Mouse (Mus musculus): ENCODE measurements around the gene Entpd8.

The Entpd8 gene

DNA sequence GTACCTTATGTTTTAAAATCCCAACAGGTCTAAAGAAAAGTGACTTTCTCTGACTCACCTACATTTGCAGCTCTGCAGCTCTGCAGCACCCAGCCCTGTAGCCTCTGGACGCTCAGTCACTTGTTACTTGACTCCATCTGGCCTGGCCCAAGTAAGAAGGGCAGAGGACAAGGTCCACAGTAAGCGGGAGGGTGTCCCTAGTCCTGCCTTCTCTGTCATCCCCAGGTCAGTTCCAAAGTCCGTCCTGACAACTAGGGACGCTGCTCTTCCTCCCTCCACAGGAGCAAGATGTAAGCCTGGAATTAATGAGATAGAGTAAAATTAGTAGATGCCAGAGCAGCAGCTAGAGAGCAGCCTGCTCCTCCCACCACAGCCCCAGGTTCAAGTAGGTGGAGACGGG lies at the start of gene Entpd8:
TSS of gene Entpd8 (plus strand) at position 229 of the 400 bp plus-strand sequence.
- no peak for DNase-seq (ENCODE audit: low read depth, low spot score)

DNA sequence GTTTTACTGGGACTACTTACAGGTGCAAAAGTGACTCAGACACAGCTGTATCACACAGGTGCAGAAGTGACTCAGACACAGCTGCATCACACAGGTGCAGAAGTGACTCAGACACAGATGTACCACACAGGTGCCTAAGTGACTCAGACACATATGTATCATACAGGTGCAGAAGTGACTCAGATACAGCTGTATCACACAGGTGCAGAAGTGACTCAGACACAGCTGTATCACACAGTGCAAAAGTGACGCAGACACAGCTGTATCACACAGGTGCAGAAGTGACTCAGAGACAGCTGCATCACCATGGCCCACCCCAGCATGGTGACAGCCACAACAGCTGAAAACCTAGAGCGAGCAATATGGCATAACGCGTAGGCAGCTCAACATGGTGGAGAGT lies 45.1 kb upstream of the Entpd8 start:
- DNase-seq (ENCODE audit: low read depth, low spot score) = no peak

DNA sequence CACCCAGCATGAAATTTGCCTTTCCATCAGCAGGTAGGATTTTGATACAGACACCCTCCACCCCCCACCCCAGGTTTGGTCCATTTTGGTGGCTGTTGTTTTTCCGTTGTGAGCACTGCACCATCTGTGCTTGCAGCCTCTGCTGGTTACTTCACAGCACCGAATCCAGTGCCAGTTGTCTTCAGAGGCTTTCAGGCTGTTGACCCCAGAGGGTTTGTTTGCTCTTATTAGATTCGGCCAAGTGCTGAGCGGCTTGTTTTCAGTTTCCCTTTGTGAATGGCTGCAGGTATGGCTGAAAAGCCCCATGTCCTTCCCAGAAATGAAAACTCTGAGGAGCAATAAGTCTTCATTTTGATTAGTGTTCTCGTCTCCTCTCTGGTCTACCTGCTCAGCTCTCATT lies 40.0 kb upstream of the Entpd8 start:
- no peak for DNase-seq (ENCODE audit: low read depth, low spot score)

DNA sequence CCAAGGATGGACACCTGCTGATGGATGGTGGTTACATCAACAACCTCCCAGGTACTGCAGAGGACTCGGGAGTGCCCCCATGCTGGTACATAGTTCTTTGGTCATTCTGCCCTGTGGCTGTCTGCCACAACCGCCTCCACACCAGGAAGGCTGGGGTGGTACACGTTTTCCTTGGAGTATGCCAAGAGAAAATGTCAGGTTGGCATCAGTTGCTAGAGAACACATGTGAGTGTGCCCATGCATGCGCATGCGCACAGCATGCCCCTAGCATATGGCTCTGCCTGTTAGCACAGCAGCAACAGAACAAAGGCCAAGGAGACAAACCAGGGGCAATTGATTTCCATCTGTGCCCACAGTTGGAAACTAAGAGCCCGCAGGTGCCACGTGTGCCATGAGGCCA lies 29.2 kb upstream of the Entpd8 start:
- DNase-seq (ENCODE audit: low read depth, low spot score) = peak; percentile 65

DNA sequence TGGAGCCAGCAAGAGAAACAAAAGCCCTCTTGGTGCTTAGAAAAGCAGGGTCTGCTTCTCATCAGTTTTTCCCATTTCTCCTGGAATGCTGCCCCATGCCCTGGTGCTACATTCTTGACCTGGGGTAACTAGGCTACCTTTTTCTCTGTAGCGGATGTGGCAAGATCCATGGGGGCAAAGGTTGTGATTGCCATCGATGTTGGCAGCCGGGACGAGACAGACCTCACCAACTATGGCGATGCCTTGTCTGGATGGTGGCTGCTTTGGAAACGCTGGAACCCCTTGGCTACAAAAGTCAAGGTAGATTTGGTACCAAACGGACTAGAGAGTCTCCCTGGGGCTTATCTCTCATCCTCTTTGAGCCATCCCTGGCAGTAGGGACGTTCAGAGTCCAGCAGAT lies 28.7 kb upstream of the Entpd8 start:
- DNase-seq (ENCODE audit: low read depth, low spot score) = no peak

DNA sequence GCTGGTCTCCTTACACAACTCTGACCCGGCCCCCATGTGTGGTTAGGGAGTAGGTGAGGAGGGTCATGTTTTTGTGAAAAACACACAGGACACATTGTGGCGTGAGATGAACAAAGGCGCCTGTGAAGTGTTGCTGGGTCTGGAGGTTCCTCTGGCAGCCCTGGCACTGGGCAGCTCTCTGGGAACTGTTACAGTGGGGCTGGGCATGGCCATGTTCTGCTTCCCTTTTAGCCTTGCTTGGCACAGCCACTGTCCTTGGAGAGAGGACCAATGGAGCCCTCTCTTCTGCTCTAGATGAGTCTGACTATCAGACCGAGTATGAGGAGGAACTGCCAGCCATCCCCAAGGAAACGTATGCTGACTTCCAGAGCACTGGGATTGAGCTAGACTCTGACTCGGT lies 27.0 kb upstream of the Entpd8 start:
- DNase-seq (ENCODE audit: low read depth, low spot score) = no peak

DNA sequence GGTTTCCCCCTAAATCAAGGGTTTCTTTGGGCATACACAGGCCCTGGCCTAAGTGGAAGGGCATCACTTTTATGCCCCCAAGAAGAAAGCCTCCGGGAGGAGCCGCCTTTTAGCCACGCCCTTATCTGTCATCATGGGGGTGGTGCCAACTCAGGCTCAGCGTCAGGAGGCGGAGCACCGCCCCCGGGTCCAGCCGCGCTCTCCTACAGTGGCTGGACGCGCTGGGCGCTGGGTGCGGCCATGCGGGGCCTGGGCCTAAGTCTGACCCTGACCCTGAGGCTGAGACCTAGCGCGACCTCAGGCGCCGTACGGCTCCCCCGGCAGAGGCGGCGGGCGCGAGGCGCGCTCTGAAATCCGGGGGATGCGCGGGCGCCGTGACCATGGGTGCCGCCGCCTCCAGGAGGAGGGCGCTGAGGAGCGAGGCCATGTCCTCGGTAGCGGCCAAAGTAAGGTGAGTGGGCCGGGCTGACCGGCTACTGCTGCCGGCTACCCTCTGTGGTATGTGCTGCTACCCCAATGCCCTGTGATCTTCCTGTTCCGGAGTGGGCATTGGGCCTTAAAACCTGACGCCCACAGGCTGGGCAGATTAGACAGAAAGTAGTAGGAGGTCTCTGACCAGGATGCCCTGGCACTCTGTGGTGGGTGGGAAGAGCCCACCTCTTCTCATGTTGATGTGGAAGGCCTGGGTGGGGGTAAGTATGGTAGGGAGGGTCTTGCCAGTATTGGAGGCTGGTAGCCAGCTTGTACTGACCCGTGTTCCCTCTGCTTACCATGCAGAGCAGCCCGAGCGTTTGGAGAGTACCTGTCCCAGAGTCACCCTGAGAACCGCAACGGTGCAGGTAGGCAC lies 25.7 kb upstream of the Entpd8 start, which contains the start of gene Nsmf:
TSS of gene Nsmf (plus strand) at position 135 of the 847 bp plus-strand sequence.
- peak; percentile 64 for DNase-seq (ENCODE audit: low read depth, low spot score)

DNA sequence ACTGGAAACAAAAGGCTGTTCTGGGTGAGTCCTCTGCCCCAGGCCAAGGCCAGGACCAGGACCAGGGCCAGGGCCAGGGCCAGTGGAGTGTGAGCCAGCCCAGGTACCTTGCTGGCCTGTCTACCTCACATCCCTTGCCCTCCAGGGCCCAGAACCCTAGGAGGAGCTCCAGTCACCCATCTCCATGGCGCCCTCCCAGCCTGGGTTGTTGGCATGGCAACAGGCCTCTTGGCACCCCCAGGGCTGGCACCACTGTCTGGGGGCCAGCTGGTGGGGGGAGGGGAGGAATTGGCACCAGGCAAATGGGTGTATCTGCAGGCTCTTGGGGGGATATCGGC lies 25.1 kb upstream of the Entpd8 start:
- peak; percentile 28 for DNase-seq (ENCODE audit: low read depth, low spot score)

DNA sequence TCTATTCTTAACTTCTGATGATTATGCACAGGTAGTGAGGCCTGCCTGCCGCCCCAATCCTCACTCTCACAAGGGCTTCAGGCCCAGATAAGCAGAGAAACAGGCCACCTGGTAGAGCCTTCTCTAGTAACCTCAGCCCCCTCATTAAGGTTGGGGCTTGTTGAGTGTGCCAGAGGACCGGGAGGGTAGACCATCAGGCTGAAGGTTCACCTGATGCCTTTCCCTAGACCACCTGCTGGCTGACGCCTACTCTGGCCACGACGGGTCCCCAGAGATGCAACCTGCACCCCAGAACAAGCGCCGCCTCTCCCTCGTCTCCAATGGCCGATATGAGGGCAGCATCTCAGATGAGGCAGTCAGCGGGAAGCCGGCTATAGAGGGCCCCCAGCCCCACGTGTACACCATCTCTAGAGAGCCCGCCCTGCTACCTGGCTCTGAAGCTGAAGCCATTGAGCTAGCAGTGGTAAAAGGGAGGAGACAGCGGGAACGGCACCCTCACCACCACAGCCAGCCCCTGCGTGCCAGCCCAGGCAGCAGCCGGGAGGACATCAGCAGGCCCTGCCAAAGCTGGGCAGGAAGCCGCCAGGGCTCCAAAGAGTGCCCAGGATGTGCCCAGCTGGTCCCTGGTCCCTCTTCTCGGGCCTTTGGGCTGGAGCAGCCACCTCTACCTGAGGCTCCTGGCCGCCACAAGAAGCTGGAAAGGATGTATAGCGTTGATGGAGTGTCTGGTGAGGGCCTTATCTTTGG lies 24.5 kb upstream of the Entpd8 start:
- no peak for DNase-seq (ENCODE audit: low read depth, low spot score)

DNA sequence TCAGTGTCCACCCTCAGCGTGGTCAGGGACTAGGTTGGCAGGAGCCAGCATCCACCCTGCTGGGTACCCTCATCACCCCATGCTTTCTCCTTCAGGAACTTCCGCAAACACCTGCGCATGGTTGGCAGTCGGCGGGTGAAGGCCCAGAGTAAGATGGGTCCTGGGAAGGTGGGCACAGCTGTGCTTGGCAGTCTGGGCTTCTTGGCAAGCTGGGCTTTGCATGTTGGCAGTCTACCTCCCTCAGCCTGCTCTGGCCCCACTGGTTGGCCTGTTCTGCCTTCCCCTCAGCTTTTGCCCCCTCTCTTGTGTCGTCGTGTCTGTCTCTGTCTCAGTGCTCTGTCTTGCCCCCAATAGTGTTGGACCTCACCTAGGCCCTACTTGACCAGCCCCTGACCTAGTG lies 21.2 kb upstream of the Entpd8 start:
- no peak for DNase-seq (ENCODE audit: low read depth, low spot score)

DNA sequence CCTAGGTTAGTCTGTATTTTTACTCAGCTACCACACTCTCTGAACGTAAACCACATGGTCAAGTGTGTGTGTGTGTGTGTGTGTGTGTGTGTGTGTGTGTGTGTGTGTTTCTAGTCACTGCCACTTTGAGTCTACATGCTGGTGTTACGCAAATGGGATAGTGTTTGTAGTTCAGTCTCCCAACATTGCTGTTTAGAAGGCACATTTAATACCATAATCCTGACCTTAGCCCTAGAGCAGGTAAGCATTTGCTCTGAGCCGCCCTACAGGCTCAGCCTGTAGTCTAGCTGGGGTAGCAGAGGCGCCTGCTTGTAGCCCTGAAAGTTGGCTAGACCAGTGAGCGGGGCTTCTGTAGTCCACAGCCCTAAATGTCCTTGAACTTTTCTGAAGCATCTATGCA lies 16.6 kb upstream of the Entpd8 start:
- no peak for DNase-seq (ENCODE audit: low read depth, low spot score)

DNA sequence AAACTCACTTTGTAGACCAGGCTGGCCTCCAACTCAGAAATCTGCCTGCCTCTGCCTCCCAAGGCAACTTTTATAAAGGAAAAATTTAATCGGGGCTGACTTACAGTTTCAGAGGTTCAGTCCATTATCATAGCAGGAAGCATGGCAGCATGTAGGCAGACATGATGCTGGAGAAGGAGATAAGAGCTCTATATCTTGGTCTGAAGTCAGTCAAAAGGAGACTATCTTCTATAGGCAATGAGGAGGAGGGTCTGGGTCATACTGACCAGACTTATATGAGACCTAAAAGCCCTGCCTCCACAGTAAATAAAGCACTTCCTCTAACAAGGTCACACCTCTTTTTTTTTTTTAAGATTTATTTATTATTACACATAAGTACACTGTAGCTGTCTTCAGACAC lies 15.8 kb upstream of the Entpd8 start:
- DNase-seq (ENCODE audit: low read depth, low spot score) = no peak

DNA sequence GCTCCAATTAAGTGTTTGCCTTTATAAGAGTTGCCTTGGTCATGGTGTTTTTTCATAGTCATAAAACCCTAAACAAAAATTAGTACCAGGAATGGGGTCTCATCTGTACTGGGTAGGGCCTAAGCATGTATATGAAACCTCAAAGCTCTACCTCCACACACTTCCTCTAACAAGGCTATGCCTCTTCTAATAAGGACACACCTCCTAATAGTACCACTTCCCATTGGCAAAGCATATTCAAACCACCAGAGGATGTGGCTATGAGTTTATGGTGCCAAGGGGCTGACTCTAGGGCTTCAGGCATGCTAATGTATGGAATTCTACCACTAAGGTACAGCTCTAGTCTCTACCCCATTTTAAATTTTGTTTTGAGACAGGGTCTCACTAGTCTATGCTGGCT lies 14.6 kb upstream of the Entpd8 start:
- no peak for DNase-seq (ENCODE audit: low read depth, low spot score)

DNA sequence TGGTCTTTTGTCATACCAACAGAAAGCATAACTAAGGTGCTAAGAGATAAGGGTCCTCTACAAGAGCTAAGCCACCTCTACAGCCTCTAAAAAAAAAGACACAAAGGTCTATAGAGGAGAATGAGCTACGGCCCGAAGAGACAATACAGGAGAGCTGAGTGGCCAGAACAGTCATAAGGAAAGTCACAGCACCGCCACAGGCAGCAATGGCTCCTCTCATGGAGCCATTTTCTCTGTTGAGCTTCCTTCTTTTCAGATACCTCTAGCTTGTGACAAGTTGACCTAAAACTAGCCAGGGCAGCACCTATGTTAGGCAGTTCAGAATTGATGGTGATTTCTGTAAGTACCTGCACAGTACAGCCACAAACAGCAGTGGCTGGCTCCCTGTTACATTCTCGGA lies 13.6 kb upstream of the Entpd8 start:
- DNase-seq (ENCODE audit: low read depth, low spot score) = no peak

DNA sequence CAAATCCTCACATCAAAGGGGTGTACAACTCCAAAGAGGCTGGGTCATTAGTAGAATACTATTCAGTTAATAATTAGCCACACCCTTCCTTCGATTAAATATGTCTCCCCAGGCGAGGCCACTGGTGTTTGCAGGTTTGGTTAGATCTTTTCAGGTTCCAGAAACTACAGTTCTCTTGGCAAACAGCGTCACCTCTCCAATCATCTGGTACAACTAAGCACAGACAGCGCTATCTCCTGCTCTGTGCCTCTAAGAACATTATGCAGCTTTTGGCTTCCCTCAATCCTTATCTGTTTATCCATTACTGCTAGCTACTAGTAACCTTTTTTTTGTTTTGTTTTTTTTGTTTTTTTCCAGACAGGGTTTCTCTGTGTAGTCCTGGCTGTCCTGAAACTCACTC lies 10.6 kb upstream of the Entpd8 start:
- no peak for DNase-seq (ENCODE audit: low read depth, low spot score)

DNA sequence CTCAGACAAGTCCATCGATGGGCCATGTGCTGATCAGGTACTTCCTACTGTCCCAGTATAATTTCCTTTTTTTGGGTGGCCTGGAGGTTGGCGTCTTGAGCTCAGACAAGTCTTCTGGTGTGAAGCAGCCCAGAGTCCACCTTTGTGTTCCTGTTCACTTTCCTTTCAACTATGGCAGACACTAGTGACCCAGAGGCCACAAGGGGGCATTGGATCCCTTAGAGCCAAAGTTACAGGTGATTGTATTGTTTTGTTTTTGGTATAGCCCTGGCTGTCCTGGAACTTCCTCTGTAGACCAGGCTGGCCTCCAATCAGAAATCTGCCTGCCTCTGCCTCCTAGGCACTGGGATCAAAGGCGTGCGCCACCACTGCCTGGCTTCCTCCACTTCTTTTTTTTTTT lies 7.7 kb upstream of the Entpd8 start:
- no peak for DNase-seq (ENCODE audit: low read depth, low spot score)

DNA sequence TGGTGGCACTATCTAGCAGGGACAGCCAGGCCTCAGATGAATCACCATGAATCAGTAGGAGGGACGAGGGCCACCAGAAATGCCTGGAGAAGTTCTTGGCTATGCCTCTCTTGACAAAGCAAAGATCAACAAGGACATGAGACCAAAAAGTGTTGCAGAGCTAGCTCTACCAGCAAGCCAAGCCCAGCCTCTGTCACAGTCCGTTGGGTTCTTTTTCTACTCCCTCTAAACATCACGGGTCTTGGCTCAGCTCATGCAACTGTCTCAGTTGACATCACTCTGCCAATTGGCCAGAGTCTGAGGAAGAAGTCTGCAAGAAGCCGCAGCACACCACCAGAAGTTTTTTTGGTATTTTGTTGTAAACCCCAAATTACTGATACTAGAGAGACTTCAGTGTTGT lies 4.6 kb upstream of the Entpd8 start:
- DNase-seq (ENCODE audit: low read depth, low spot score) = no peak

DNA sequence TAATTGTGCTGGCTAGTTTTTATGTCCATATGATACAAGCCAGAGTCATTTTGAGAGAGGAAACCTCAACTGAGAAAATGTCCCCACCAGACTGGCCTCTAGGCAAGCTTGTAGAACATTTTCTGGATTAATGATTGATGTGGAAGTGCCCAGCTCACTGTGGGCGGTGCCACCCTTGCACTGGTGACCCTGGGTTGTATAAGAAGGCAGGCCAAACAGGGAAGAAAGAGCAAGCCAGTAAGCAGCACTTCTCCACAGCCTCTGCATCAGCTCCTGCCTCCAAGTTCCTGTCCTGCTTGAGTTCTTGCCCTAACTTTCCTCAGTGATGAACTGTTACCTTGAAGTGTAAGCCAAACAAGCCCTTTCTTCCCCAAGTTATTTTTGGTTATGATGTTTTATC lies 1.1 kb upstream of the Entpd8 start:
- no peak for DNase-seq (ENCODE audit: low read depth, low spot score)

DNA sequence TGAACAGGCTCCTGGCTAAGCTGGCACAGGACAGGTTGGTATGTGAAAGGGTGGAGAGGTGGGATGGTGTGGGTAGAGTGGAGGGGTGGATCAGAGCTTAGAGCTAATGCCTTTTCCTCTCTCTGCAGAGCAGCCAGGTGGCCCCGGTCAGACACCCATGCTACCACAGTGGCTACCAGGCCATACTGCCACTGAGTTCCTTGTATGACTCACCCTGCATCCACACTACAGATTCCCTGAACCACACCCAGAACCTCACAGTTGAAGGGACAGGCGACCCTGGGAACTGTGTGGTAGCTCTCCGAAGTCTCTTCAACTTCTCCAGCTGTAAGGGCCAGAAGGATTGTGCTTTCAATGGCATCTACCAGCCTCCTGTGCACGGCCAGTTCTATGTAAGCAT lies 3.6 kb downstream of the Entpd8 start:
- DNase-seq (ENCODE audit: low read depth, low spot score) = no peak

DNA sequence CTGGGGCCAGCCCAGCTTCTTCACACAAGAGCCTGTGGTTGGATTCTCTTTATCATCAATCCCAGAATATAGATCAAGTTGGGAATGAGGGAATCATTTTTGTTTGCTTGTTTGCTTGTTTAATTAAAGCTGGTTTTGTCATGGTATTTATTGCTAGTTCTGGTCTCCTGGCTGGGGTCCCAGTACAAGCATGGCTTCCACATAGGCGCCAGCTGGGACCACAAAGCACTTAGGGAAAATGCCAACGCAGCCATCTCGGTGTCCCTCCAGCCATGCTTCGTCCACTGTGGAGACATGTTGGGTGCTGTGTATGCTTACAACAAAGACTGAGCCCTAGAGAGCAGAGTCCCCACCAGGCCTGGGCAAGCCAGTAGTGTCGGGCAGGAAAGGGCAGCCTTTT lies 5.5 kb downstream of the Entpd8 start:
- DNase-seq (ENCODE audit: low read depth, low spot score) = no peak

DNA sequence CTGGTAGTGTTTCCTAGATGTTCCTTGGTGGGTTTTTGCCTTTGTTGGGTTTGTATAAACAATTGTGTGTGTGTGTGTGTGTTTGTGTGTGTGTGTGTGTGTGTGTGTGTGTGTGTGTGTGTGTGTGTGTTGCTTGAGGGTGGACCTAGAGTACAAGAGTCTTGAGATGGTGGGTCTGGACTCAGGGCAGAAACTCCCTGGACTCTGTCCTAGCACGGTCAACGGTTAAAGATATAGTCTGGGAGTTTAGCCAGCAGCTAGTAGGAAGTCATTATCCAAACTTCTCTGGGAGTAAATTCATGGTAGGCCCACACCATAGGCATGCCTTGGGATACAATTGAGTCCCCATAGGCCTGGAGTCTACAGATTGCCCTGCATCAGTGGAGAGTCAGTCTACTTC lies 7.7 kb downstream of the Entpd8 start:
- no peak for DNase-seq (ENCODE audit: low read depth, low spot score)

DNA sequence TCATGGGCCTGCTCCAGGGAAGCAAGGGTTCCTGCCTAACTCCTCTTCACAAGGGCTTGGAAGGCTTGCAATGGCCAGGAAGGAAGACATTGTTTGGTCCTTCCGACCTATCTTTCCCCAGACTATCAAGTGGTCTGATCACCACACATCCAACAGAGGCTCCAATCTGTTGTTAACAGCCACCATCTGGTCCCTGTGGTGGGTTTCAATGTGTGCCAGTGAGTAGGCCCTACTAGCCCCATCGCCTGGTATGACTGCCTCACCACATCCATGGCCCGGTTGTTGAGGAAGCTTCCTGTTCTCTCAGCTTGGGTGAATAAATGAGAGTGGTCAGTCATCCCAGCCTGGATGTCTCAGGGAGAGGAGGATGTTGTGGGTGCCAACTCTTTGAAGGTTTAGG lies 8.5 kb downstream of the Entpd8 start:
- DNase-seq (ENCODE audit: low read depth, low spot score) = no peak

DNA sequence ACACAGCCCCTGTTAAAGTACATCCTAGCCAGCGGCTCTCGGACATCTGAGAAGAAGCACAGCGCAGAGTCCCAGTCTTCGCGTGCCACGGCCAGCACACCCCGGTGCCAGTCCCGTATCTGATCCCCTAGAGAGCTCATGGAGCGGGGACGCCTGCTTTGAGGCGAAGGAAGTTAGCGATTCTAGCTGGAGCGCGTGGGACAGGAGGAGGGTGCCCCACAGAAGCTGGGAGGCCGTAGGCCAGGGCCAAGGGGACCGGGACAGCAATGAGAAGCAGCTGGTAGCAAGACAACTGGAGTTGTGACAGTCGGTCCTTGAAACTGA lies 14.6 kb downstream of the Entpd8 start:
- no peak for DNase-seq (ENCODE audit: low read depth, low spot score)

Data from telencephalon, adult 2 months (tissue).